Mouse (Mus musculus) granulocyte monocyte progenitor cell, adult 5-6 weeks (primary cell): ENCODE measurements around the gene Tmc8. TPM values are rescaled to one million over a fixed set of nuclear protein-coding genes. Genes with fewer than 3 reads are reported as not detected.
"Not testable (repeated sequence)": the region's sequence is repeated elsewhere in the genome, so short reads cannot be mapped to it uniquely, and the experiment has no call there.

Experiments
- ATAC-seq: replicated peaks from 2 replicates; pipeline ENCODE4 v1.8.0; 2016; ENCODE audit warnings: mild to moderate bottlenecking, moderate TSS enrichment, inconsistent platforms; ENCODE audit not compliant: poor library complexity, severe bottlenecking
- total RNA-seq, 2 experiments: library from RNA; stranded (forward) in 1 of 2; stranded (reverse) in 1 of 2; fragments of 200-712, 200-1000 nt in 1 of 2; fragments of >200 nt in 1 of 2; fragmentation: Nextera tagmentation in 1 of 2; gene quantifications; 2 replicates each; pipeline ENCODE4 v1.2.3; 2014 to 2017

The Tmc8 gene
- total RNA-seq, 2 experiments from 2014 or later: 1.5 to 1.8 TPM

DNA sequence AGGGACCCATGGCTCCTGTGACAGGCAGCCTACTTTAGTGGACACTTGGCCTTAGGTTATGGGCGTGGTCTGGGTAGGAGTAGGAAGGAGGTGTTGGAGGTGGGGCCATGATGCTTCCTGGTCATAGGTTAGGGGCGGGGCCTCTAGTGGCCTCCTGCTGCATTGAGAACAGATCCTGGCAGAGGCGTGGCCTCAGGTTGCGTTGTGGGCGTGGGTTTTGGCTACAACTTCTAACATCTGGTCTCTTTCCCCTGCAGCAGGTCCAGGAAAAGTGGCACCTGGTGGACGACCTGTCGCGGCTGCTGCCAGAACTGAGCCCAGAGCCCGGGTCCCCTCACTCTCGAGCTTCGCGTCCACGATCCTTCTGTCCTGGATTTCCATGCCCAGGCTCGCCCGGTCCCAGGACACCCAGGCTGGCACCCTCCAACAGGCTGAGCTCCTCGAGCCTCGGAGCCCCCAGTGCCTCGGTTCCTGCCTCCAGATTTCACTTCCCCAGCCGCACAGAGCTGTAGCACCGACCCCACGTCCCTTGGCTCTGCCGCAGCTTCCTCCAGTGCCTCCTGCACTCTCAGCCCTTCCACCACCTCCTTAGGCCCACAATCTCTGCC lies 10.5 kb downstream of the Tmc8 start:
- peak; percentile 92 for ATAC-seq

DNA sequence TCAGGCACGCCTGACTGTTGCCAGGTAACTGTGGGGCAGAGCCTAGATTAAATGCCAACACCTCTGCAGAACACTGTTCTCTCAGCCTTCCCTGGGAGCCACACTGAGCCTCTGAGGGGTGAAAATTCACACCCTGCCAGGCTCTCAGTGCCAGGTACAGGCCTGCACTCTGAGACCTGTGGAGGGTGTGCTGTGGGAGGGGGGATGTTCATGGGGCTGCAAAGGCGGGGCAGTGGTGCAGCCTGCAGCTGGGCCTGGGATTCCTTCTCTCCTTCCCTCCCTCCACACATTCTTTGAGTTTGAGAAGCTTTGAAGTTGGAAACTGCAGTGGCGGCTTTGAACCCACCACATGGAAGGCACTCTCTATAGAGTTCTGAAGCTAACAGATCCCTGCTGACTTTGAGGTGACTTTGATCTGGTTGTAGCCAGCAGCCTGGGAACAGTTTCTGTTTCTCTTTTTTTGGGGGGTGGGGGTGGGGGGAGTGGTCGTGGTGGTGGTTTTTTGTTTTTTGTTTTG lies 12.2 kb downstream of the Tmc8 start:
- ATAC-seq: no peak

DNA sequence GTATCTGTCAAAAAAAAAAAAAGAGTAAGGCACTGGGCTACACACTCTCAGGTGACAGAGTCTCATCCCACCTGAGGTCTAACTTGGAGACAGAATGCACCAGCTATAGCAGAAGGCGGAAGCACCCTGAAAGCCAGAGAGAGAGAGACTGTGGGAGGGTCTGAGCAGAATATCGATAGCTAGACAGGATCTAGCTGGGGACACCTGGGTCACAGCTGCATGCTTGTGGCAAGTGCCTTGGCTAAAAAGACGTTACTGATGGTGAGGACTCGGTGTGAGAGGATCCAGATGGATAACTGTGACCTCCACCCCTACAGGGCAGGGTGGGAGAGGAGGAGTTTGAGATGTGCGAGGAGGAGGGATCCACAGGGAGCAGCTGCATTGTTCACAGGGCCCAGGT lies 15.1 kb downstream of the Tmc8 start:
- ATAC-seq: no peak

DNA sequence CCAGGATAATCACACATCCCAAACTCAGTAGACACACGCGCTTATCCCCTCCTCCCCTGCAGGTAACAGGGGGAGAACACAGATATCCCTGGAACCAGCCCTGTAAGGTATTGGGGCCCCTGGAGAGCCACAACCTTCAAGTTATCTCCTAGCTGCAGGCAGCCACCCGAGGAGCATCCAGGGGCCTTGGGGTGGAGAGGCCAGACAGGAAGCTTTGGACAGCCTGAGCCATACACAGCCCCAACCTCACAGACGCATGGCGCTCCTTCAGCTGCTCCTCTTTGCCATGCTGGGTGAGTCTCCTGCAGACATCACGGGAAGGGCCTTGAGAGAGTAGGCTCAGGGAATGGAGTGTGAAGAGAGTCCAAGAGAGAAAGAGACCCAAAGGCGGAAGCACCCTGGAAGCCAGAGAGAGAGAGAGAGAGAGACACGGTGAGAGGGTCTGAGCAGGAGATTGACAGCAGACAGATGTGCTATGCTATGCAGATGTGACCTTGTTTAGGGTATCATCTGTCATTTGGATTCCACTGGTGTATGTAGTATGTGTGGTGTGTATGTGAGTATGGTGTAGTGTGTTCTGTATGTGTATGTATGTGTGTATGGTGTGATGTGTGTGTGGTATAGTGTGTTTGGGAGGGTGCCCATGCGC lies 15.8 kb downstream of the Tmc8 start, which contains the start of gene 6030468B19Rik:
Gene 6030468B19Rik (plus strand): TSS at position 150 of the 649 bp plus-strand sequence.
- no peak for ATAC-seq

DNA sequence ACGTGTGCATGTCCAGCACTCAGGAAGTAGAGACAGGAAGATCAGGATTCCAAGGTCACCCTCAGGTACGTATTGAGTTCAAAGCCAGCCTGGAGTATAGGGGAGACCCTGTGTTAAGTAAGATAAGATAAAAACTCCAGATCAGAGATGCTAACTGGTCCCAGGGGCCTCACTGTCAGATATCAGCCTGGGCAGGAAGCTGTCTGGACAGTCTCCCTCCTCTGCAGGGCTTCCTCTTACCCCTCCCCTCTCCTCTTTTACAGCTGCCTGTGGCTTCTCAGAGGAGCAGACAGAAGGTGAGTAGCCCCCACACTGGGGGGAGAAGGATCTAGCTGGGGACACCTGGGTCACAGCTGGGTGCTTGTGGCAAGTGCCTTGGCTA lies 16.3 kb downstream of the Tmc8 start:
- 0 out of 2 replicates have a peak, but pooled peaks have one; percentile 32 for ATAC-seq

DNA sequence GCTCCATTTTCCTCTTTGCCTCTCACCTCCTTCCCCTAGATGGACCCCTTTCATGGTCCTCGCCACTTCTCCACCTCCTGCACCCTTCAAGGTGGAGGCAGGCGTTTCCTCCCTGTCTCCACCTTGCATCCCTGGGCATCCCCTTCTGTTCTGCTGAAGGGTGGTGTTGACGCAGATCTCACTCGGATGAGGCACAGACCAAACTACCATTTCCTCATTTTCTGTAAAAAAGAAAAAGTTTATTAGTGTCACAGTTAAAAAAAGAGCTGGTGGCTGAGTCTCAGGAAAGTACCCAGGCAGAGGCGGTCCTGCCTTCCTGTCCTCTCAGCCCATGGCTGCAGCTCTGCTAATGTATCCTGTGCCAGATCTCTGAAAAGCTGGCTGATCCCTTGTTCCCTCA lies 17.3 kb downstream of the Tmc8 start:
- peak; percentile 53 for ATAC-seq

DNA sequence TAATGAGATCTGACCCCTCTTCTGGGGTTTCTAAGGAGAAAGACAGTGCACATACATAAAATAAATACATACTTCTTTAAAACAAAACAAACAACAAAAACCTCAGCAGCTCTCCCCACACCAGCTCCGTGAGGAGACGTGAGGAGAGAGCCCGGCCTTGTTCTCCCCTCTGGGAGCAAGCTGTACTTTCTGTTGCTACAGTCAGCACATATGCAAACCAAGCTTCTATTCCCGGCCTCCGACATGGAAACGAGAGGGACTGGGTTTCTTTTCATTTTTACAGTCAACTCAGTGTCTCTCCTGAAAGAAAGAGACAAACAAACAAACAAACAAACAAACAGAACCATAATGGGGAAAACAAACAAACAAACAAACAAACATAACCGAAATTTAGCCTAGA lies 18.2 kb downstream of the Tmc8 start:
- ATAC-seq: no peak

DNA sequence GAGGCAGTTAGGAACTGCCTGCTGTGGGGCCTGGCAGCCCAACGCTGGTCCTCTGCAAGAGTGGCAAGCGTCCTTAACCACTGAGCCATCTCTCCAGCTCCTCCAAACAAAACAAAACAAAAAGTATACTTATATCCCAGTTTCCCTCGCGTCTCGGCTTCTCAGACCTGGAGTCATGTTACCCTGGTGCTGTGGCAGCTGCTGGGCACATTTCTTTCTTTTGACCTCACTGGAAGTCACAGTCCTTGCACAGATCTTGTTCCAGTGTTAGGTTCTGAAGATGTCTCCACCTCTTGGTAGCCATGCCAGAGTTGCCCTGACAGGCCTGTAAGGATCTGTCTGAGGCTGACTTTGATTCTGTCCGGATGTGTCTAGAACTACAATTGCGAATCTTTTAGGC lies 19.8 kb downstream of the Tmc8 start:
- no peak for ATAC-seq

DNA sequence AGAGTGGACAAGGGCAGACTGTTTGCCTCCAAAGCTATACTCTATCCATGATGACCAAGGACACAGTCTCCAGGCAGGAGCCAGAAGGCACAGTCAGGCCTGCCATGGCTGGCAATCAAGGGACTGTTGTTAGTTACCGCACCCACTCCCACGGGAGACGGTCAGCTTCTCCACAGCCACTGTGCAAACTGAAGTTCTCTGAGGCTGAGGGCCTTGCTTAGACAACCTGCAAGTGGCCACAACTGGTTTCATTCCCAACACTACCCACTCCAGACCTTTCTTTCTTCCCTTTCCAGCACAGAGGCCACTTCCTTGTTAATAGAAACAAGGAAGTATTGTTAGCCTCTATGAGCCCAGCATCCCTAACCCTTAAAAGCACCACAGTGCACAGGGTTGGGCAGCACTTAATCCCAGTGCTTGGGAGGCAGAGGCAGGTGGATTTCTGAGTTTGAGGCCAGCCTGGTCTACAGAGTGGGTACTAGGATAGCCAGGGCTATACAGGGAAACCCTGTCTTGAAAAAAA lies 21.4 kb downstream of the Tmc8 start:
- ATAC-seq: peak; percentile 61

DNA sequence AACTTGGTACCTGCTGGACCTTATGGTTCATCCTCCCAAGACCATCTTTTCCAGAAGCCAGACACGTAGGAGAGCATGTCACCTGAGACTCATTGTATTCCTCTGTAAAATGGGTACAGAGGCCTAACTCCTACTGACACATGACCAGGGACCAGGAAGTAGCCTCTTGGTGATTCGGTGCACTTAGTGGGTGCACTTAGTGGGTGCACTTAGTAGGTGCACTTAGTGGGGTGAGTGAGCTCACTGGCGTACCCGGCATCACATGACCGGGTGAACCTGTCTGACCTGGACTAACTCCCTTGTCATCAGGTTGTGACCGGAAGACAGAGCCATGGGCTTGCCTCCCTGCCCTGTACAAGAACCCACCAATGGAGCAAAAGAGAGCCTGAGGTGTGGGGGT lies 24.9 kb downstream of the Tmc8 start:
- no peak for ATAC-seq

DNA sequence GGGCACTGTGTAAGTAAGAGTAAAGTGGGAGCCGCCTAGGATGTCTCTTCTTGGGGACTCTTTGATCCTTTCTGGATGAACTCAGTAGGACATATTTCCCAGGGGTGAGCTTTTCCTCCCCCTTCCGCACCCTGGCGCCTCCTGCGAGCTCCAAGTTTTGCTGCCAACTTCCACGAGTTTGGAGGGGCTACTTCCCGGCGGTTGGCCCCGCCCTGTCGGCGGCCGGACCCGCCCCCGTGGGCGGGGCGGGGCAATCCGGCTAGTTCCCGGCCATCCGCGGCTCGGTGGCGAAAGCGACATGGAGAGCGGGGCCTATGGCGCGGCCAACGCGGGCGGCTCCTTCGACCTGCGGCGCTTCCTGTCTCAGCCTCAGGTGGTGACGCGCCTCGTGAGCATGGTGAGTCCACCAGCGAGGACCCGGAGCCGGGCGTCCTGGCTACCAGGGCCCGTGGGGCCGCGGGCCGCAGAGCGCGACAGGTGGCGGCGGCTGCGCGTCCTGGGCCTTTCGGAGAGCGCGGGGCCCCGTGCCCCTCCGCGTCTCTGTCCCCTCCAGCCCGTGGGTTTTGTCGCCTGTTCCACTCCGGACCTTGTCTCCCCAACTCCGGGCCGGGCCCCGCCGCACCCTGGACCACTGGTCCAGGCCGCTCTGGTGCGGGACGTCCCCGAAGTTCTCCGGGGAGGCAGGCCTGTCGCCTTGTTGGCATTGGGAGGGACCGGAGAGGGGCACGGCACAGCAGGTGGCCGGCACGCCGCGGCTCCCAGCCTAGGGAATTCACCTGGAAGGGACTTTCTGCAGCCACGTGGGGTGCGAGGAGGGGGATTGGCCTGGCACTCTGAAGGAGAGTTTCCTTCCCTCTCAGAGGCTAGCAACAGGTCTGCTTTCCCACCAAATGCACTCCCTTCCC lies 27.8 kb downstream of the Tmc8 start, which contains the start of the genes Gm20708 and Syngr2:
Gene Gm20708 (plus strand): TSS at position 262 of the 905 bp plus-strand sequence.
Gene Syngr2 (plus strand): TSS at position 262 of the 905 bp plus-strand sequence.
- peak; percentile 45 for ATAC-seq

DNA sequence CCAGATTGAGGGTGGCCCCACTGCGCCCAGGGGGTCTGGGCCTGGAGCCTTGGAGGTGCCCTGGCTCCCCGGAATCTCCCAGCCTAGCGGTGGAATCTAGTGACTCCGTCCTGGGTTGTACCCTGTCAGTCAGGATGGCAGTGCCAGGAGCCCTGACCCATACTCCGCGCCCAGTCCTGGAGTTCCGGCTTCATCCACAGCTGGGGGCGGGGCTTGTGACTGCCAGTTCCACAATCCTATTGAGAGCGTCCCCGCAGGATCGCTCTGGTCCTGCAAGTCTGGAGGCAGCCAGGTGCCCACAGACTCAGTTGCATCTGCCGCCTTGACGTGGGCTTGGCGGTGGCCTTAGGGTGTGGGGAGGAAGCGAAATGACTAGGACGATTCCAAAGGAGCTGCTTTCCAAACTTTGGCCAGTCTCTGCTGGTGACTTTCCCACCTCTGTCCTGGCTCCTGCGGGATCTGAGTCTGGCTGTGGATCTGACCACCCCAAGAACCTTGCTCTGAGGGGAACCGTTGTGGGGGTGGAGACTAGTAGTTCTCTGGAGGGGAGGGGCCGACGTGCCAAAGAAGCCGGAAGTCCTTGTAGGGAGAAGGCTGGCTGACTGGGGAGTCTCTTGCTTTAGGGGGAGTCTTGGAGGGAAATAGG lies 28.6 kb downstream of the Tmc8 start:
- ATAC-seq: peak; percentile 72

DNA sequence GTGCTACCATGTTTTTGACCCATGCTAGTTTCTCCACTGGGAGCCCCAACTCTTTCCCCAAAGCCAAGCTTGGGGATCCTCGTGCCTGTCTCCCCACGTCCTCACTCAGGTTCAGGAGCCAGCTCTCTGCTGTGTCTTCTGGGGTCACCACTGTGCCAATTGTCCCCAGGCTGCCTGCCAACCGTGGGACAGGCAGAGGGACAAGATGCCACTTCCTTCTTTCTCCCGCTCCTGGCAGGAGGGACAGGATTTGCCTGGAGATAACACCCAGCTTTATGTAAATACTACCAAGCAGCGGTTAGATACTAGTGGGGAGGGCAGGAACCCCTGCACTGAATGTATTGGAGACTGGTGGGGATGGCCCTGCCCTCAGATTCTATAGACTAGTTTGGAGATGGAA lies 32.0 kb downstream of the Tmc8 start:
- no peak for ATAC-seq

DNA sequence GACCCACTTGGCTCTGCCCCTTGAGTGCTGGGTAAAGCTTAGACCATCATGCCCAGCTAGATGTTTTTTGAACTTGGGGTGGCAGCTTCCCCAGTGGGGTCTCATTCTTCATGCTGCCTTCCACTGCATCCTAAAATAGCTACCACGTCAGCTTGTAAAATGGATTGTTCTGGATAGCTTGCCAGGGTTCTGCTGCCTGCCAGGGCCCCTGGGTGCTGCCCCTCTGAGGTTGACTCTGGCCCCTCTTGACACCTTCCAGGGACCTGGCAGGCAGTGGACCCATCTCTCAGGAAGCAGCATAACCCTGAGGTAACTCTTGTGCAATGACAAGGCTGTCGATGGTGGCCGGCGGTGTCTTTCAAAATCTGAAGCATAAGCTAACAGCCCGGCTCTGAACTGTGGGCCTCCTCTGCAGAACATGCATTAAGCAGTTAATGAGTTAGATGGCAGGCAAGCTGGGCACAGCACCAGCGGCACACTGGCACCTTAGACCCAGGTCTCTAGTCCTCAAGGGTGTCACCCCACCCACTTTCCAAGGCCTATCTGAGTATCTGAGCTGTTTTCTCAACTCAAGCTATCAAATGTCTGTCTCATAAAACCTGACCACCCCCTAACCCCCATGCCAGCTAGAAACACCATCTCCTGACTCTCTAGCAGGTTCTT lies 33.0 kb downstream of the Tmc8 start:
- ATAC-seq: peak; percentile 21; the same call in 1 of the 2 replicates

DNA sequence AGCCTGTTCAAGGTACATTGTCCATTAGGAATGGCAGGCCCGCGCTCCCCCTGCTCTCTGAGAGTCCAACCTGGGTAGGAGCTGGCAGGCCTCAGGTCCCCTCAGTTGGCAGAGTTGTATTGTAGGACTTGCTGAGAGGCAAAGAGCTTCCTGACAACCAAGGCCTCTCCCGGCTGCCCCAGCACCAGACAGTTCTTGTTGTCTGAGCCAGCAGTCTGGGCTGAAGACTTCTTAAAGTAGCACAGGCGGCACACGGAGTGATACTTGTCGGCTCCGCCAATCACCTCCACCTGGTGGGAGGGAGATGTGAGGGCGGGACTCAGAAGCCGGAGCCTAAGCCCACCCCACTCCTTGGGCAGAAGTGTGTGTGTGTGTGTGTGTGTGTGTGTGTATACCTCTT lies 34.0 kb downstream of the Tmc8 start:
- not testable (repeated sequence) for ATAC-seq

DNA sequence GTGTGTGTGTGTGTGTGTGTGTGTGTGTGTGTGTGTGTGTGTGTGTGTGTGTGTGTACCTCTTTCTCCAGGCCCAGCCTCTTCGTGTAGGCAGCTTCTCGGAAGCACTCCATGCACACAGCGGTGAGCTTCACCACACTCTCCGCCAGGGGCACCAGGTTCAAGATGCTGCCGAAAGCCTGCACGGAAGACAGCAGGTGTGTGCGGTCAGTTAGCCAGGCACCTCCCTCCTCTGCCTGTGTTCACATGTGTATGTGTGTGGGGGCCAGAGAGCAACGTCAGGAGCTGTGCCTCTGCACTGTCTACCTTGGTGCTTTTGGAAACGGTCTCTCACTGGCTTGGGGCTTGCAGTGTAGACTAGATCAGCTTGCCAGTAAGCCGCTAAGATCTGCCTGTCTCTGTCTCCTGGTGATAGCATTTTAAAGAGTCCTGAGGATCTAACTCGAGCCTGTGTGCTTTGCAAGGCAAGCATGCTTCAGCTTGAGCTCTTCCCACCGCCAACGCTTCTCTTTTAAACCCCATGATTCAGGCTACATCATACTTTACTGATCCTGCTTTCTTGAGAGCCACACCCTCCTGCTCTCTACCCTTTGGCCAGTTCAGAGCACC lies 34.6 kb downstream of the Tmc8 start:
- ATAC-seq: no peak

DNA sequence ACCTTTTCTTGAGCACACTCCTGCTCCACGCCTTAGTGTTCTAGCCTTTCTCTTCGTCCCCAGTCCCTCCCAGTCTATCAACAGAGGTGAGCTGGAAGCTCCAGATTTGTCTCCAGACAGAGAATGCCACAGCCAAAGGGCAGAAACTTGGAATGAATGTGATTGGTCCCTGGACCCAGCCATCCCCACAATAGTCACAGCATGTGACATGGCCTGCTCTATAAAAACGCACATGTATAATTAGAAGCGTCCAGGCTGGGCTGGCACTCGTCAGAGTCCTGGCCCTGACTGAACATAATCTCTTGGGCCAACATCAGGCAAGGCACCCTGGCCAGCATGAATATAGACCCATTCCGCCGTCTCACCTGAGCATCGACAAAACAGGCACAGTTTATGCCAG lies 37.2 kb downstream of the Tmc8 start:
- no peak for ATAC-seq

DNA sequence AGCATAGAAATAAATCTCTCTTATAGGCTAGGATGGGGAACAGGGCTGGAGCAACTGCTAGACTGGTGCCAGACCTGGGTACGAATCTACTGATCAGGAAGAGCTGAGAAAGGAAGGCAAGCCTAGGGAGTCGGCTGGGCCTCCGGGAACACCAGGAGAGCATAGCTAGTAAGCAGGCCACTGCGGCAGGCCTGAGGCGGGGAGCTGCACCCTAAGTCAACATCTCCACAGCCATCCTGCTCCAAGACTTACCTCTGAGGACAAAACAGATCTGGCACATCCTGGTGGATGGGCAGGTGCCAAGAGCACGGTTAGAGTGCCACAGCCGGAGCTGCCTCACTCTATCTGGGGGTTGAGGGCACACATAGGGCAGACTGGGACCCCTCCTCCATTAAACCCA lies 38.3 kb downstream of the Tmc8 start:
- no peak for ATAC-seq

DNA sequence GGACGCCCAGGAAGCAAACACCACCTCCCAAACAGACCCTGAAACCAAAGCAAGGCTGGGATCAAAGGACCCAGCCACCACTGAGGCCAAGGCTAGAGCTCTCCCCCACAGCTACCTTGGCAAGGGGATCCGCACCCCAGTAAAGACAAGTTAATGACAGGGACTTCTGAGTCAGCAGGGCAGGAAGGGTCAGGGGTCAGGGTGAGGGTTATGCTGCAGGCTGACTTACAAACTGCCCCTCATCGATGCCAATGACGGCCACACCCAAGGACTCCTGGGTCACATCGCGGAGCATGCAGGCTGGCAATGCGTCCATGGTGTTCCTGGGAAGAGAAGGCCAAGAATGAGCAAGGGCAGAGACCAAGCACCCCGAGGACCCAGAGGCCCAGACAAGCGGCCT lies 40.0 kb downstream of the Tmc8 start:
- ATAC-seq: no peak
